Mouse (Mus musculus): Measurements from ENCODE around the gene Vmn1r117. TPM values are rescaled to one million over a fixed set of nuclear protein-coding genes. Genes with fewer than 3 reads are reported as not detected.
"Not testable (repeated sequence)": the region's sequence is repeated elsewhere in the genome, so short reads cannot be mapped to it uniquely, and the experiment has no call there.

The Vmn1r117 gene
- not detected in 2 replicates for polyA plus RNA-seq (2015; fragmentation: Nextera tagmentation; extraction: Ambion mirVana)

DNA sequence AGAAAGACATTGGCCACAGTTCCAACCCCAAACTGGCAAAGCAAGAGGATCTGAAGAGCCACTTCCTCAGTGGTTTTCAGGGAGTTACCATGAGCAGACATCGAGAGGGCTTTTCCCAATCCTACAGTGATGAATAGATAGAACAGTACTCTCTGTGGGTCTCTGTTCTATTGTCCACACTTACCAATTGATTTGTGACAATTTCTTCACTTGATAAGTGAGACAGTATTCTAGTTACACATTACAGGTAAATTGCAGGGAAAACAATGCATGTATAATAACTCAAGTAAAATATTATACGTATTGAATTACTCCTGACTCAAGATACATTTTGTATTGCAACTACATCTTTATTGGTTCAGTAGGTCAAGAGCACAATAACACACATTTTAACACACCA, at the start of gene Vmn1r117:
Gene Vmn1r117, minus strand, starts transcription at position 101 of the 400 bp plus-strand sequence.
- H3K36me3 ChIP-seq (ENCODE audit: insufficient read depth, low read length); H3K4me1 ChIP-seq (ENCODE audit: insufficient read depth, low read depth, low read length); H3K9me3 ChIP-seq (ENCODE audit: low read length); H3K27me3 ChIP-seq (replicated peaks; ENCODE audit: insufficient read depth, low read length); ATAC-seq; H3K27ac ChIP-seq (ENCODE audit: low read length); H3K9ac ChIP-seq (replicated peaks; ENCODE audit: low read depth); H3K4me2 ChIP-seq (replicated peaks; ENCODE audit: low read depth, low read length); H3K4me3 ChIP-seq (ENCODE audit: low read depth, low read length); DNase-seq (ENCODE audit: low spot score): not testable (repeated sequence)
- WGBS: no CpG with 5 or more reads among the region's 2 CpGs

DNA sequence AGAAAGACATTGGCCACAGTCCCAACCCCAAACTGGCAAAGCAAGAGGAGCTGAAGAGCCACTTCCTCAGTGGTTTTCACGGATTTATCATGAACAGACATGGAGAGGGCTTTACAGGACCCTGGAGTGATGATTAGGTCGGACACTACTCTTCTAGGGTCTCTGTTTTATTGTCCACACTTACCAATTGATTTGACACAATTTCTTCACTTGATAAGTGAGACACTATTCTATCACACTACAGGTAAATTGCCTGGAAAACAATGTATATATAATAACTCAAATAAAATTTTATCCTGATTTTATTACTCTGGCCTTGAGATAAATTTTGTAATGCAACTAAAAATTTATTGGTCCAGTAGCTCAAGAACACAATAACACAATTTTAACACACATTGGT, 28.3 kb upstream of the Vmn1r117 start, which contains the start of gene Vmn1r118:
Gene Vmn1r118, minus strand, starts transcription at position 101 of the 400 bp plus-strand sequence.
- not testable (repeated sequence) for H3K9me3 ChIP-seq (ENCODE audit: low read length); H3K4me1 ChIP-seq (ENCODE audit: insufficient read depth, low read depth, low read length); H3K27ac ChIP-seq (ENCODE audit: low read length); DNase-seq (ENCODE audit: low spot score); H3K9ac ChIP-seq (replicated peaks; ENCODE audit: low read depth); H3K4me2 ChIP-seq (replicated peaks; ENCODE audit: low read depth, low read length); H3K4me3 ChIP-seq (ENCODE audit: low read depth, low read length); ATAC-seq; H3K27me3 ChIP-seq (replicated peaks; ENCODE audit: insufficient read depth, low read length); H3K36me3 ChIP-seq (ENCODE audit: insufficient read depth, low read length)
- WGBS: no CpG with 5 or more reads among the region's 2 CpGs

DNA sequence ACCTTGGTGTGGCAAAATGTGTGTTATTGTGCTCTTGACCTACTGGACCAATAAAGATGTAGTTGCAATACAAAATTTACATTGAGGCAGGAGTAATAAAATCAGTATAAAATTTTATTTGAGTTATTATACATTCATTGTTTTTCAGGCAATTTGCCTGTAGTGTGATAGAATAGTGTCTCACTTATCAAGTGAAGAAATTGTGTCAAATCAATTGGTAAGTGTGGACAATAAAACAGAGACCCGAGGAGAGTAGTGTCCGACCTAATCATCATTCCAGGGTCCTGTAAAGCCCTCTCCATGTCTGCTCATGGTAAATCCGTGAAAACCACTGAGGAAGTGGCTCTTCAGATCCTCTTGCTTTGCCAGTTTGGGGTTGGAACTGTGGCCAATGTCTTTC, 12.0 kb downstream of the Vmn1r117 start, which contains the start of gene Vmn1r116:
Gene Vmn1r116, plus strand, starts transcription at position 301 of the 400 bp plus-strand sequence.
- H3K9ac ChIP-seq (replicated peaks; ENCODE audit: low read depth); H3K4me3 ChIP-seq (ENCODE audit: low read depth, low read length); H3K27me3 ChIP-seq (replicated peaks; ENCODE audit: insufficient read depth, low read length); ATAC-seq; DNase-seq (ENCODE audit: low spot score); H3K4me1 ChIP-seq (ENCODE audit: insufficient read depth, low read depth, low read length); H3K27ac ChIP-seq (ENCODE audit: low read length); H3K9me3 ChIP-seq (ENCODE audit: low read length); H3K36me3 ChIP-seq (ENCODE audit: insufficient read depth, low read length); H3K4me2 ChIP-seq (replicated peaks; ENCODE audit: low read depth, low read length): not testable (repeated sequence)
- WGBS: 21% methylated on average over 2 of the region's 3 CpGs

DNA sequence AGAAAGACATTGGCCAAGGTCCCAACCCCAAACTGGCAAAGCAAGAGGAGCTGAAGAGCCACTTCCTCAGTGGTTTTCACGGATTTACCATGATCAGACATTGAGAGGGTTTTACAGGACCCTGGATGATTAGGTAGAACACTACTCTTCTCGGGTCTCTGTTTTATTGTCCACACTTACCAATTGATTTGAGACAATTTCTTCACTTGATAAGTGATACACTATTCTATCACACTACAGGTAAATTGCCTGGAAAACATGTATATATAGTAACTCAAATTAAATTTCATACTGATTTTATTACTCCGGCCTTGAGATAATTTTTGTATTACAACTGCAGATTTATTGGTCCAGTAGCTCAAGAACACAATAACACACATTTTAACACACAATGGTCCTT, 39.0 kb downstream of the Vmn1r117 start, which contains the start of gene Vmn1r115:
Gene Vmn1r115, minus strand, starts transcription at position 101 of the 400 bp plus-strand sequence.
- not testable (repeated sequence) for H3K9me3 ChIP-seq (ENCODE audit: low read length)

More for the DNA sequence above, 39.0 kb downstream of the Vmn1r117 start, which contains the start of gene Vmn1r115:
- 90% methylated on average over 1 of the region's 3 CpGs for WGBS
- H3K36me3 ChIP-seq (ENCODE audit: insufficient read depth, low read length); DNase-seq (ENCODE audit: low spot score); H3K27ac ChIP-seq (ENCODE audit: low read length); H3K9ac ChIP-seq (replicated peaks; ENCODE audit: low read depth); H3K4me1 ChIP-seq (ENCODE audit: insufficient read depth, low read depth, low read length); H3K4me2 ChIP-seq (replicated peaks; ENCODE audit: low read depth, low read length); ATAC-seq; H3K27me3 ChIP-seq (replicated peaks; ENCODE audit: insufficient read depth, low read length); H3K4me3 ChIP-seq (ENCODE audit: low read depth, low read length): not testable (repeated sequence)

Other genes with a start within 250 kb of the Vmn1r117 start
- not detected in 2 replicates for gene Vmn1r107, start 215.2 kb downstream of the Vmn1r117 start, polyA plus RNA-seq (2015; fragmentation: Nextera tagmentation; extraction: Ambion mirVana)
- not detected in 2 replicates for gene Vmn1r111, start 180.9 kb downstream of the Vmn1r117 start, polyA plus RNA-seq (2015; fragmentation: Nextera tagmentation; extraction: Ambion mirVana)
- gene Gm10668, start 153.5 kb downstream of the Vmn1r117 start, polyA plus RNA-seq (2015; fragmentation: Nextera tagmentation; extraction: Ambion mirVana): not detected in 2 replicates
- not detected in 2 replicates for gene Vmn1r112, start 112.9 kb downstream of the Vmn1r117 start, polyA plus RNA-seq (2015; fragmentation: Nextera tagmentation; extraction: Ambion mirVana)
- gene Vmn1r113, start 96.8 kb downstream of the Vmn1r117 start, polyA plus RNA-seq (2015; fragmentation: Nextera tagmentation; extraction: Ambion mirVana): not detected in 2 replicates
- not detected in 2 replicates for gene Vmn1r114, start 71.9 kb downstream of the Vmn1r117 start, polyA plus RNA-seq (2015; fragmentation: Nextera tagmentation; extraction: Ambion mirVana)
- not detected in 2 replicates for gene Vmn1r115, start 39.1 kb downstream of the Vmn1r117 start, polyA plus RNA-seq (2015; fragmentation: Nextera tagmentation; extraction: Ambion mirVana)
- gene Vmn1r116, start 11.9 kb downstream of the Vmn1r117 start, polyA plus RNA-seq (2015; fragmentation: Nextera tagmentation; extraction: Ambion mirVana): not detected in 2 replicates
- not detected in 2 replicates for gene Vmn1r118, start 28.2 kb upstream of the Vmn1r117 start, polyA plus RNA-seq (2015; fragmentation: Nextera tagmentation; extraction: Ambion mirVana)
- gene Vmn1r119, start 128.3 kb upstream of the Vmn1r117 start, polyA plus RNA-seq (2015; fragmentation: Nextera tagmentation; extraction: Ambion mirVana): not detected in 2 replicates
- gene Vmn1r120, start 169.7 kb upstream of the Vmn1r117 start, polyA plus RNA-seq (2015; fragmentation: Nextera tagmentation; extraction: Ambion mirVana): not detected in 2 replicates
- not detected in 2 replicates for gene Vmn1r121, start 214.4 kb upstream of the Vmn1r117 start, polyA plus RNA-seq (2015; fragmentation: Nextera tagmentation; extraction: Ambion mirVana)

Measured in lung, postnatal 0 days (tissue).